Mouse (Mus musculus) left cerebral cortex, postnatal 14 days (tissue): Measurements from ENCODE around the gene Rpgr. TPM values are rescaled to one million over a fixed set of nuclear protein-coding genes. Genes with fewer than 3 reads are reported as not detected.

Source experiments
- DNase-seq, 2 experiments: peaks; one replicate each; pipeline ENCODE4 v3.0.0; 2021 to 2022; ENCODE audit warnings: low spot score in 2 of 2, mixed read lengths in 1 of 2
- intact Hi-C: fragments of 180-260 bp; cut with DNase I; formaldehyde crosslinking; loops from one replicate; pipeline ENCODE4 v1.15.1; 2025
- total RNA-seq, 2 experiments: library from RNA; stranded (reverse); gene quantifications; 2 replicates each; pipeline ENCODE4 v1.2.3; 2021

The Rpgr gene
- total RNA-seq, 2 experiments from 2014 or later: 20.3 to 21.7 TPM

GRCm38 (mm10) chrX:10095797-10096196 lies 120.9 kb downstream of the Rpgr start:
- intact Hi-C loops: no loop called here
- DNase-seq: no peak

GRCm38 (mm10) chrX:10080385-10080784 lies 136.3 kb downstream of the Rpgr start:
- no peak for DNase-seq
- intact Hi-C loops: no loop called here

- DNase-seq: no peak
- intact Hi-C loops: no loop called here
These were observed 136.7 kb downstream of the Rpgr start for GRCm38 (mm10) chrX:10079981-10080380.

- intact Hi-C loops: loop anchor here (5.0 kb wide), 1 partner anchor 947 kb away; no protein-coding TSS in a partner anchor
- DNase-seq: no peak
These were observed 142.8 kb downstream of the Rpgr start for GRCm38 (mm10) chrX:10073966-10074365.

- intact Hi-C loops: loop anchor here (5.0 kb wide), 1 partner anchor 944 kb away; no protein-coding TSS in a partner anchor
- DNase-seq: no peak
These were observed 145.2 kb downstream of the Rpgr start for GRCm38 (mm10) chrX:10071529-10071928.

- intact Hi-C loops: loop anchor here (5.0 kb wide), 1 partner anchor 943 kb away; no protein-coding TSS in a partner anchor
- DNase-seq: peak; percentile 43 to 57
These were observed 146.0 kb downstream of the Rpgr start for GRCm38 (mm10) chrX:10070689-10071088.

- intact Hi-C loops: no loop called here
These were observed 147.3 kb downstream of the Rpgr start for GRCm38 (mm10) chrX:10069405-10069804.

GRCm38 (mm10) chrX:10063781-10064180 lies 152.9 kb downstream of the Rpgr start:
- DNase-seq: no peak
- intact Hi-C loops: no loop called here

More at GRCm38 (mm10) chrX:10069405-10069804, 147.3 kb downstream of the Rpgr start:
- no peak for DNase-seq

GRCm38 (mm10) chrX:10063361-10063760 lies 153.4 kb downstream of the Rpgr start:
- DNase-seq: no peak
- intact Hi-C loops: no loop called here

- DNase-seq: no peak
- intact Hi-C loops: no loop called here
These were observed 154.5 kb downstream of the Rpgr start for GRCm38 (mm10) chrX:10062201-10062600.

- intact Hi-C loops: no loop called here
- no peak for DNase-seq
These were observed 182.1 kb downstream of the Rpgr start for GRCm38 (mm10) chrX:10034666-10035065.

Other genes with a start within 250 kb of the Rpgr start
- under 1 TPM; 0.93 to 0.97 TPM for gene Srpx, start 99.2 kb downstream of the Rpgr start, total RNA-seq
- not detected for gene Otc, start 35.4 kb upstream of the Rpgr start, total RNA-seq